Mouse (Mus musculus): ENCODE measurements around the gene BC004004. TPM values are rescaled to one million over a fixed set of nuclear protein-coding genes. Genes with fewer than 3 reads are reported as not detected.
A peak's percentile ranks its signal among the peaks of the same experiment; 100 is the strongest.

Gene BC004004
- polyA plus RNA-seq, 1 experiment from 2014 or later: 54.2 TPM

DNA sequence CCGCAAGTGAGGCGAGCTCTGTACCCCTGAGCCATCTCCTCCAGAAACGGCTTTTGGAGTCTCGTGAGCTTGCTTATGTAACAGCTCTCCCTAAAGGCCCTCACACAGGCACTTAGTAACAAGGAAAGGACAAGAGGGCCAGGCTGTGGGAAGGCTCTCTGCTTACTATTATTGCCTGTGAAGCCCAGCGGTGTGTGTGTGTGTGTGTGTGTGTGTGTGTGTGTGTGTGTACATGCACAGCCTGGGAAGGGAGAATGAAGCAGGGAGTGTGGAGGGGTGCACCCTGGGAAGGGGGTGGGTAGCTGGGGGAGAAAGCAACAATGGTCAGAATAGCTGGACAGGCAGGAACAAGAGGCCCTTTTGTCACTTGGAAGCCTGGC lies 86.9 kb downstream of the BC004004 start:
- Histone ChIP-seq H3K9me3 (replicated peaks) (no peaks in the 10 kb centered on the region), H3K36me3 (no peaks in the 10 kb centered on the region), H3K27ac (peak overlapping the region; percentile 73; the same call in 1 of the 2 replicates), H3K4me2 (no peak overlapping the region), H3K4me1 (replicated peaks) (peaks cover 10% of the 10 kb centered on the region), H3K27me3 (no peaks in the 10 kb centered on the region), H3K9ac (no peak overlapping the region), H3K4me3 (replicated peaks) (no peak overlapping the region)
- 69% methylated on average over 5 of the region's 5 CpGs for WGBS (ENCODE audit: insufficient replicate concordance)
- DNase-seq: no peak
- ATAC-seq (ENCODE audit: low read depth): no peak

DNA sequence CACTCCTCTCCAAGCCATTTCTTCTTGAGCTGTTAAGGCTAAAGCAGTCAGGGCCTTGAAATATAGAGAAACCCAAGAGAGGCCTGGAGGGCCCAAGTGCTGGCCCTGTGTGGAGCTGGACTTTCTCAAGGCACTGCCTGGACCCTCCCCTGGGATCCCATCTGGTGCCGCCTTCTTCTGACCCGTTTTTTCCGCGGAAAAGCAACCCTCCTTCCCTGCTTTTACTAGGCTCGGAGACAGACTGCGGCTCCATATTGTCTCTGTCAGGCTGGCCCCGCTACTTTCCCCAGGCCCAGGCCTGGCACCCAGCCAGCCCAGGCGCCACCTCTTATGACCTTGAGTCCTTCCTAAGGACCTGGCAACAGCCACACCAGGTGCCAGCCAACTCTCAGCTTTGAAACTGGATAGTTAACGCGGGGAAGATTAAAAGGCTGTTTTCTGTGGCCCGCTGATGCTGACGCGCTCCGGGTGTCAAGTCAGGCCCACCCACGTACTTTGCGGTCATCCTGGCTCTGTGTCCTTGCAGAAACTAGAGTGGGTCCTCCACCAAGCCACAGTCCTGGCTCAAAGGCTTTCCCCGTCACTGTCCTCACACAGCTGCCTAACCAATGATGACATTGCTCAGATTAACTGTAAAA lies 87.4 kb downstream of the BC004004 start:
- no peaks in the 10 kb centered on the region for H3K27me3 ChIP-seq
- peak overlapping the region; percentile 41 for H3K4me2 ChIP-seq
- no peak for ATAC-seq (ENCODE audit: low read depth)
- no peaks in the 10 kb centered on the region for H3K9me3 ChIP-seq (replicated peaks)
- no peak overlapping the region for H3K4me3 ChIP-seq (replicated peaks)
- peak overlapping the region; percentile 73 for H3K27ac ChIP-seq
- H3K4me1 ChIP-seq (replicated peaks): peaks cover 13% of the 10 kb centered on the region
- no peak for DNase-seq
- no peaks in the 10 kb centered on the region for H3K36me3 ChIP-seq
- WGBS (ENCODE audit: insufficient replicate concordance): 56% methylated on average over 17 of the region's 17 CpGs
- no peak overlapping the region; the same call in 1 of the 2 replicates for H3K9ac ChIP-seq

DNA sequence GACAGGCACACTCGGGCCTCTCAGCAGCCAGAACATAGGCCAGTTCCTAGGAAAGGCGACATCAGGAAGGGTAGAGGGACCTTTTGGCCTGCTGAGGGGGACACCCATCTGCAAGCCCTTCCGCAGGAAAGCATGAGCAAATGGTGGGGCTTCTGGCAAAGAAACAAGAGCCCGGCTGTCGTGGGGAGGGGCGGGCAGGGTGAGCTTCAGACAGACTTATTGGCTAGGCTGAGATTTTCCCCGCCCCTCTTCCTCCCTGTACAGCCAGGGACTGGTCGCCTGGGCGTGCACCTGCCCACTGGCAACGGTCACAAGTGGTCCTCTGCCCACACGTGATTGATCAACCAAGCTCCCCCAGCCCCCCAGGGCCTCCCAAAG lies 87.9 kb downstream of the BC004004 start:
- Histone ChIP-seq H3K27ac (peak overlapping the region; percentile 73), H3K9me3 (replicated peaks) (no peaks in the 10 kb centered on the region), H3K27me3 (no peaks in the 10 kb centered on the region), H3K4me3 (replicated peaks) (0 out of 2 replicates have a peak overlapping the region, but pooled peaks have one; percentile 33), H3K4me2 (peak overlapping the region; percentile 41), H3K4me1 (replicated peaks) (peaks cover 13% of the 10 kb centered on the region), H3K9ac (no peak overlapping the region; the same call in 1 of the 2 replicates), H3K36me3 (no peaks in the 10 kb centered on the region)
- WGBS (ENCODE audit: insufficient replicate concordance): 16% methylated on average over 11 of the region's 11 CpGs
- ATAC-seq (ENCODE audit: low read depth) (peak; percentile 70), DNase-seq (no peak)

DNA sequence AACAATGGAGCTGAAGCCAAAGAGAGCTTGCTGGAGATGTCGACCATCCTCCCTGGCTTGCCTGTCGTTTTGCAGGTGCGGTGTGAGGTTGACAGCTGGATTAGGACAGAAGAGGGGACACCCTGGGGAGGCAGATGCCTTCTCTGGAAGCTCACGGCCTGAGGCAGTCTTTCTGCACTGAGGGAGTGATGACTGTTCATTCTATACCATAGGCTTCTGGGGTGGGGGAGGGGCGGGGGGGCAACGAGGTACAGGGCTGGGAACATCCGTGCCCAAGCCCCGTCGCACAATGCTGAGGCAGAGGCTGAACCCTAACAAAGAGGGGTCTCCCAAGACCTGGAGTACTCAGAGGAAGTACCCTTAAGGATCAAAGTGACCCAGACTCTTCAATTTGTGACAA lies 88.3 kb downstream of the BC004004 start:
- no peak overlapping the region for H3K27ac ChIP-seq

DNA sequence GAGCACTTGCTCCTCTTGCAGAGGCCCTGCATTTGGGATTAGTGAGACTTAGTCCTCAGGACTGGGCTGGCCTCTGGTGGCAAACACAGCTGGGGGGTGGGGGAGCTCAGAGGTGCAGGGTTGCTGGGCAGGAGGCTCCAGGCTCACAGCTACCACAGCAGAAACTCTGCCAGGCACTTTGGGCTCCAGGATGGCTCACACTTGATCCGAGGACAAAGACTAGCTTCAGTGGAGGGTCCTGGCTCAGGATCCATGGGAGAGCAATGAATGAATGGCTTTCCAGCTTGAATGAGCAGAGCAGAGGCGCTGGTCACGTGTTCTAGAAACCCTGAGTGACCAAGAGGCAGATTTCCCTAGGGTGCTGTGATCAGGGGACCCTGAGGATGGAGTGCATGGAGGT lies 90.3 kb downstream of the BC004004 start:
- no peaks in the 10 kb centered on the region for H3K9me3 ChIP-seq (replicated peaks)
- DNase-seq (no peak), ATAC-seq (ENCODE audit: low read depth) (no peak)
- whole genome bisulfite sequencing (ENCODE audit: insufficient replicate concordance): 65% methylated on average over 3 of the region's 3 CpGs
- no peaks in the 10 kb centered on the region for H3K36me3 ChIP-seq
- H3K9ac ChIP-seq: no peak overlapping the region
- no peak overlapping the region for H3K4me3 ChIP-seq (replicated peaks)
- H3K4me1 ChIP-seq (replicated peaks): peaks cover 13% of the 10 kb centered on the region
- H3K27ac ChIP-seq: no peak overlapping the region
- no peaks in the 10 kb centered on the region for H3K27me3 ChIP-seq
- no peak overlapping the region for H3K4me2 ChIP-seq

More for the DNA sequence above, 88.3 kb downstream of the BC004004 start:
- Histone ChIP-seq H3K9ac (no peak overlapping the region), H3K27me3 (no peaks in the 10 kb centered on the region), H3K4me3 (replicated peaks) (0 out of 2 replicates have a peak overlapping the region, but pooled peaks have one; percentile 33), H3K9me3 (replicated peaks) (no peaks in the 10 kb centered on the region), H3K4me2 (peak overlapping the region; percentile 41), H3K4me1 (replicated peaks) (peaks cover 13% of the 10 kb centered on the region), H3K36me3 (no peaks in the 10 kb centered on the region)
- WGBS (ENCODE audit: insufficient replicate concordance): 28% methylated on average over 9 of the region's 9 CpGs
- ATAC-seq (ENCODE audit: low read depth): no peak
- DNase-seq: no peak

DNA sequence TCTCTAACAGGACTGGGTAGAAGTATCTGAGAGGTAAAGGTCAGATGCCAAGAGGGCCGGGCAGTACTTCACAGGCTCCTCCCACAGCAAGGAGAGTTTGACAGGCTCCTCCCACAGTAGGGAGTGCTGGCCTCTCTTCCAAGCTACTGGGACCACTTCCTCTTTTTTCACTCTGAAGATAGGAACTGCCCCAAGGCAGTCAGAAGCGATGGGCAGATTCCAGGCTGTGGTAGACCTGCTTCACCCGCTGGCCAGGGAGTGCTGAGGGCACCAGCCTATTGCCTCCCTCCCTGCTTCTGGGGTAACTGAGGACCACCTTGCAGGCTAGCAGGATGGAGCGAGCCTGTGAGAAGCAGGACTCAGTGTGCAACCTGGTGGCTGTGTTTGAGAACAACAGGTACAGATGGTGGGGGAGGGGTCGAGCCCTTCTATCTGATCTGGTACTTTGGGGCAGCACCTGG lies 92.2 kb downstream of the BC004004 start, which contains the start of gene Fgd2:
Fgd2 (plus strand) TSS at position 154 of the 461 bp plus-strand sequence.
- Histone ChIP-seq H3K4me2 (peak within 1 kb of the TSS; percentile 11), H3K27ac (0 out of 2 replicates have a peak within 1 kb of the TSS, but pooled peaks have one; percentile 43), H3K36me3 (no peaks in the 10 kb centered on the region), H3K9ac (peak within 1 kb of the TSS; percentile 29; the same call in 1 of the 2 replicates), H3K4me1 (replicated peaks) (peaks cover 11% of the 10 kb centered on the region), H3K9me3 (replicated peaks) (no peaks in the 10 kb centered on the region), H3K4me3 (replicated peaks) (peak within 1 kb of the TSS; percentile 32), H3K27me3 (no peaks in the 10 kb centered on the region)
- ATAC-seq (ENCODE audit: low read depth) (no peak), DNase-seq (no peak)
- 7% methylated on average over 5 of the region's 5 CpGs for WGBS (ENCODE audit: insufficient replicate concordance)

DNA sequence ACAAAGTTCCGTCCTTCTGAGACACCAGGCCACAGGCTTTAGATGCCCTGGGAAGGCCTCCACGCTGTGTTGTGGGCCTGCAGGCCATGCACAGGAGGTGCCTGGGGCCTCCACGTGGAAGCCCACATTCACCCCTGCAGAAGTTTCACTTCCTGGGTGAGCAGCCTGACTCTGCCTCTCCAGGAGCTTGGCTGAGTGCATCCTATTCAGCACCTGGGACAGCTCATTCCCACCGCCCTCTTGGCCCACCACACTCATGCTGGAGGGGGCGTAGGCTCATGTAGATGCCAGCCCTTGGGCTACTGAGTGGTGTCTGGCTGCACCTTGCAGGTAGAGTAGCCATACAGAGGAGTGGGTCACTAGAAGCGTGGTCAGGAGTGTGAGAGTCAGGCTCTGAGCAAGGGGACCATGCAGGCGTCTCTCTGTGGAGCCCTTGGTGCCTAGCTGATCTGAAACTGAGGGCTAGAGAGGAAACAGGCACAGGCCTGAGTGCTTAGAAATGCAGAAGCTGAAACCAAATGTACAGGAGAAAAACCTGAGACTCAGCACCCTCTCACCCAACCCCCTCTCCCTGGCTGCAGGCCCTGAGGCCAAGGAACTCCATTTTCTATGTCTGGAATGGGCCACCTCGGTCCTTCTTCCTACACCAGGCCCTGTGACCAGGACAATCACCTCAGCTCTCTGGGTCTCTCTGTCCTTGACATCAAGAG lies 93.5 kb downstream of the BC004004 start:
- peaks cover 4% of the 10 kb centered on the region for H3K4me1 ChIP-seq (replicated peaks)
- DNase-seq (no peak), ATAC-seq (ENCODE audit: low read depth) (peak; percentile 18; the same call in 1 of the 2 replicates)
- 0 out of 2 replicates have a peak overlapping the region, but pooled peaks have one; percentile 32 for H3K4me3 ChIP-seq (replicated peaks)
- WGBS (ENCODE audit: insufficient replicate concordance): 33% methylated on average over 8 of the region's 8 CpGs
- H3K27me3 ChIP-seq: no peaks in the 10 kb centered on the region
- H3K36me3 ChIP-seq: no peaks in the 10 kb centered on the region
- H3K9ac ChIP-seq: peak overlapping the region; percentile 29; the same call in 1 of the 2 replicates
- no peaks in the 10 kb centered on the region for H3K9me3 ChIP-seq (replicated peaks)
- 0 out of 2 replicates have a peak overlapping the region, but pooled peaks have one; percentile 43 for H3K27ac ChIP-seq
- H3K4me2 ChIP-seq: peak overlapping the region; percentile 14; the same call in 1 of the 2 replicates

DNA sequence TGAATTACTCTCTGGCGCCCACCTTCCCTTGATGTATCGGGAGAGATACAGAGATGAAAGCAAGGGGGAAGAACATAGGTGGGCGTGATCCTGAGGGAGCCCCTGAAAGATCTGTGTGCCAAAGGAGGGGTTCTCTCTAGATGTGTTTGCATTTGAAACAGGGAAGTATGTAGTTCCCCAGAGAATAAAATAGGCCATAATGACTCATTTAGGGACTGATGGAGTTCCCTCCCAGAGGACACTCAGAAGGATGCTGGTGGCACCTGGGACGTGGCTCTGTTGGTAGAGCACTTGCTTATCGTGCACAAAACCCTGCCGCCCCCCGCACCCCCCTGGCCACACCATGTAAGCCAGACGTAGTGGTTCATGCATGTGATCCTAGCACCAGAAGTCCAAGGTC lies 94.5 kb downstream of the BC004004 start:
- ATAC-seq (ENCODE audit: low read depth): no peak
- WGBS (ENCODE audit: insufficient replicate concordance): 73% methylated on average over 8 of the region's 8 CpGs

More for the DNA sequence above, 94.5 kb downstream of the BC004004 start:
- Histone ChIP-seq H3K4me3 (replicated peaks) (no peak overlapping the region), H3K36me3 (no peaks in the 10 kb centered on the region), H3K9me3 (replicated peaks) (no peaks in the 10 kb centered on the region), H3K4me1 (replicated peaks) (peaks cover 4% of the 10 kb centered on the region), H3K9ac (no peak overlapping the region), H3K27ac (no peak overlapping the region), H3K27me3 (no peaks in the 10 kb centered on the region), H3K4me2 (0 out of 2 replicates have a peak overlapping the region, but pooled peaks have one; percentile 14)
- DNase-seq: no peak

Other genes starting within 250 kb of the BC004004 start
- gene Srsf3, start 236.2 kb upstream of the BC004004 start, polyA plus RNA-seq (2015; fragmentation: Nextera tagmentation; extraction: Ambion mirVana): 320 and 398 TPM in 2 replicates
- 8.6 and 10.1 TPM in 2 replicates for gene Cdkn1a, start 177.8 kb upstream of the BC004004 start, polyA plus RNA-seq (2015; fragmentation: Nextera tagmentation; extraction: Ambion mirVana)
- 4.4 and 5.3 TPM in 2 replicates for gene Rab44, start 154.6 kb upstream of the BC004004 start, polyA plus RNA-seq (2015; fragmentation: Nextera tagmentation; extraction: Ambion mirVana)
- 0.27 and 0.34 TPM in 2 replicates for gene Cpne5, start 30.6 kb upstream of the BC004004 start, polyA plus RNA-seq (2015; fragmentation: Nextera tagmentation; extraction: Ambion mirVana)
- gene Ppil1, start 4.6 kb upstream of the BC004004 start, polyA plus RNA-seq (2015; fragmentation: Nextera tagmentation; extraction: Ambion mirVana): 117 and 120 TPM in 2 replicates
- gene Pi16, start 48.9 kb downstream of the BC004004 start, polyA plus RNA-seq (2015; fragmentation: Nextera tagmentation; extraction: Ambion mirVana): 0.30 and 0.32 TPM in 2 replicates
- gene Mtch1, start 79.1 kb downstream of the BC004004 start, polyA plus RNA-seq (2015; fragmentation: Nextera tagmentation; extraction: Ambion mirVana): 55.2 and 64.0 TPM in 2 replicates
- 4.5 and 5.0 TPM in 2 replicates for gene Fgd2, start 92.1 kb downstream of the BC004004 start, polyA plus RNA-seq (2015; fragmentation: Nextera tagmentation; extraction: Ambion mirVana)
- 105 and 110 TPM in 2 replicates for gene Pim1, start 222.0 kb downstream of the BC004004 start, polyA plus RNA-seq (2015; fragmentation: Nextera tagmentation; extraction: Ambion mirVana)